Mouse (Mus musculus) embryonic fibroblast, embryonic 13.5 days (primary cell): ENCODE measurements around the gene Plin3. TPM values are rescaled to one million over a fixed set of nuclear protein-coding genes. Genes with fewer than 3 reads are reported as not detected.

Experiments
- H3K27ac ChIP-seq: 2 replicates; pipeline ENCODE4 v1.5.1; 2012; ENCODE audit warnings: low read length, control low read depth, inconsistent platforms; ENCODE audit not compliant: insufficient read depth
- H3K4me1 ChIP-seq: 2 replicates; pipeline ENCODE4 v1.6.1; 2011; ENCODE audit warnings: low read length; ENCODE audit not compliant: control insufficient read depth, insufficient read depth
- H3K4me3 ChIP-seq: 2 replicates; pipeline ENCODE4 v1.5.1; 2011; ENCODE audit warnings: mild to moderate bottlenecking, control low read depth, low read length; ENCODE audit not compliant: insufficient read depth
- CTCF ChIP-seq: IDR thresholded peaks from 2 replicates; pipeline ENCODE4 v1.5.1; 2011; ENCODE audit warnings: mild to moderate bottlenecking, control low read depth, low read length, moderate library complexity, borderline replicate concordance; ENCODE audit not compliant: insufficient read depth
- POLR2A ChIP-seq: IDR thresholded peaks from 2 replicates; pipeline ENCODE4 v1.6.1; 2011; ENCODE audit warnings: low read depth, mild to moderate bottlenecking, control low read depth, low read length, moderate library complexity
- polyA plus RNA-seq: library from polyadenylated mRNA; stranded (reverse); fragments of >200 nt; gene quantifications from 2 replicates; pipeline ENCODE4 v1.2.4, GENCODE M21; 2011; ENCODE audit warnings: low read depth; ENCODE audit not compliant: missing spikeins, insufficient read length

The Plin3 gene
- polyA plus RNA-seq, 1 experiment = 37.4 TPM

- no peak overlapping the region for H3K27ac ChIP-seq
- H3K4me1 ChIP-seq = no peaks in the 10 kb centered on the region
- no peak for TF ChIP-seq CTCF
- TF ChIP-seq POLR2A = peak; percentile 44
- peak overlapping the region; percentile 75 for H3K4me3 ChIP-seq
Measured at GRCm38 (mm10) chr17:56303847-56304586, 11.3 kb upstream of the Plin3 start.

- Histone ChIP-seq H3K4me3 (peak within 1 kb of the TSS; percentile 75), H3K27ac (no peak within 1 kb of the TSS), H3K4me1 (no peaks in the 10 kb centered on the region)
- TF ChIP-seq CTCF = no peak
- TF ChIP-seq POLR2A = 0 out of 2 replicates have a peak, but pooled peaks have one; percentile 27
Measured at GRCm38 (mm10) chr17:56303160-56303846, 10.6 kb upstream of the Plin3 start, which contains the start of gene Uhrf1. Uhrf1 (plus strand) TSS chr17:56303321.

- no peaks in the 10 kb centered on the region for H3K4me1 ChIP-seq
- no peak overlapping the region for H3K4me3 ChIP-seq
- no peak overlapping the region for H3K27ac ChIP-seq
- TF ChIP-seq CTCF (no peak), POLR2A (no peak)
Measured at GRCm38 (mm10) chr17:56302363-56302996, 9.8 kb upstream of the Plin3 start.

GRCm38 (mm10) chr17:56300186-56300585, 7.5 kb upstream of the Plin3 start, which contains the start of gene Arrdc5:
Arrdc5 (minus strand) TSS chr17:56300286.
- no peak within 1 kb of the TSS for H3K4me3 ChIP-seq
- H3K4me1 ChIP-seq = no peaks in the 10 kb centered on the region
- TF ChIP-seq CTCF (no peak), POLR2A (no peak)
- H3K27ac ChIP-seq = no peak within 1 kb of the TSS

- H3K4me3 ChIP-seq = no peak overlapping the region
- H3K27ac ChIP-seq = no peak overlapping the region
- H3K4me1 ChIP-seq = no peaks in the 10 kb centered on the region
- TF ChIP-seq POLR2A (no peak), CTCF (no peak)
Measured at GRCm38 (mm10) chr17:56298238-56298637, 5.6 kb upstream of the Plin3 start.

GRCm38 (mm10) chr17:56296201-56296600, 3.5 kb upstream of the Plin3 start:
- no peak overlapping the region for H3K4me3 ChIP-seq
- H3K27ac ChIP-seq = no peak overlapping the region
- no peaks in the 10 kb centered on the region for H3K4me1 ChIP-seq
- no peak for TF ChIP-seq POLR2A
- TF ChIP-seq CTCF = no peak

GRCm38 (mm10) chr17:56294241-56294640, 1.6 kb upstream of the Plin3 start:
- no peak overlapping the region for H3K27ac ChIP-seq
- no peaks in the 10 kb centered on the region for H3K4me1 ChIP-seq
- no peak overlapping the region for H3K4me3 ChIP-seq
- TF ChIP-seq POLR2A (no peak), CTCF (no peak)

GRCm38 (mm10) chr17:56293291-56293690, 618 bp upstream of the Plin3 start:
- H3K27ac ChIP-seq = no peak overlapping the region
- H3K4me3 ChIP-seq = no peak overlapping the region
- TF ChIP-seq POLR2A (no peak), CTCF (no peak)
- H3K4me1 ChIP-seq = no peaks in the 10 kb centered on the region

- Histone ChIP-seq H3K4me3 (no peak overlapping the region), H3K4me1 (0 out of 2 replicates have a peak, but pooled peaks cover 3% of the 10 kb centered on the region), H3K27ac (0 out of 2 replicates have a peak overlapping the region, but pooled peaks have one; percentile 79)
- TF ChIP-seq CTCF (no peak), POLR2A (no peak)
Measured at GRCm38 (mm10) chr17:56291826-56292475, 722 bp downstream of the Plin3 start.

GRCm38 (mm10) chr17:56291171-56291511, 1.5 kb downstream of the Plin3 start:
- Histone ChIP-seq H3K27ac (peak overlapping the region; percentile 88), H3K4me1 (0 out of 2 replicates have a peak, but pooled peaks cover 3% of the 10 kb centered on the region), H3K4me3 (no peak overlapping the region)
- TF ChIP-seq CTCF (peak; percentile 94), POLR2A (peak; percentile 55; the same call in 1 of the 2 replicates)
